Mouse (Mus musculus) layer of hippocampus, adult 8-10 months (tissue): Measurements from ENCODE around the gene Pros1. TPM values are rescaled to one million over a fixed set of nuclear protein-coding genes. Genes with fewer than 3 reads are reported as not detected.

Experiments
- DNase-seq, 2 experiments: peaks; one replicate each; pipeline ENCODE4 v3.0.0; 2022; ENCODE audit warnings: low spot score in 2 of 2
- total RNA-seq, 4 experiments: library from RNA; stranded (reverse); gene quantifications; 2 replicates each; pipeline ENCODE4 v1.2.4; 2022

Pros1 gene
- total RNA-seq, 4 experiments from 2014 or later = 10.4 to 28.1 (median 17.7) TPM

GRCm38 (mm10) chr16:62860140-62860539 is 6.0 kb downstream of the Pros1 start:
- no peak for DNase-seq

- DNase-seq = no peak
Observed at GRCm38 (mm10) chr16:62861455-62861854, 7.3 kb downstream of the Pros1 start.

GRCm38 (mm10) chr16:62872688-62873117 is 18.6 kb downstream of the Pros1 start:
- DNase-seq = no peak

GRCm38 (mm10) chr16:62873180-62873579 is 19.1 kb downstream of the Pros1 start:
- DNase-seq = no peak

DNA sequence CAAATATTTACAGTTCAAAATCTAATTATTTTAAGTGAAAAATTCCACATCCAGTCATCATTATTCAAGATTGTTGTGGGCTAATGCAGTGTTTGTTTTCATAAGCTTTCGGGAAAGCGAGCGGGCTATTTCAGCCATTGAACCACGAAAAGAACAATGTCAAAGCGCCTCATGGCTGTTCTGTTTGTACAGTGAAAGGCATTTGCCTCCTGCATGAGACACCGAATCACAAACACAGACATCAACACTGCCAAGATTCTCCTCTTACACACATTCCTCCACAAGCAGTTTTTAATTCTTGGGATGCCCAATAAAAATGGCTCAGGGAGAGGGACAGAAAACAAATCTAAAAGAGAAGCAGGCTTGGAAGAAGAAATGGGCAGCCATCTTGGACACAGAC is 20.0 kb downstream of the Pros1 start:
- no peak for DNase-seq

GRCm38 (mm10) chr16:62895824-62896223 is 41.7 kb downstream of the Pros1 start:
- no peak for DNase-seq

DNA sequence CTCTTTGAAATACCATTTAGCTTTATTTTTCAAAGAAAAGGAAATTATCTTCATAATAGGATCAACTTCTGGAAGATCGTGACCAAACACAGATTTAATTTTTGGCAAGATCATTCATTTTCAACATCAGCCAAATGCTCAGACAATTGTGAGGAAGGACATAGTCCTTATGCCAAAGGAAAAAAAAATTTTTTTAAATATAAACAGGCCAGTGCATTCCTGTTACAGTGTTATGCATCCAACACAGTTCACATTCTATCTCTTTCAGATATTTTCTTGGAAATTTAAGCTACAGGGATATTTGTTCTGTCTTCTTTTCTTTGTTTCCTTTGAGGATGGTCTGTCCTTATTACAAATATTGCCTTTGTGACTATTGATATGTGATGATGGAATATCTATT is 57.3 kb downstream of the Pros1 start:
- no peak for DNase-seq

DNA sequence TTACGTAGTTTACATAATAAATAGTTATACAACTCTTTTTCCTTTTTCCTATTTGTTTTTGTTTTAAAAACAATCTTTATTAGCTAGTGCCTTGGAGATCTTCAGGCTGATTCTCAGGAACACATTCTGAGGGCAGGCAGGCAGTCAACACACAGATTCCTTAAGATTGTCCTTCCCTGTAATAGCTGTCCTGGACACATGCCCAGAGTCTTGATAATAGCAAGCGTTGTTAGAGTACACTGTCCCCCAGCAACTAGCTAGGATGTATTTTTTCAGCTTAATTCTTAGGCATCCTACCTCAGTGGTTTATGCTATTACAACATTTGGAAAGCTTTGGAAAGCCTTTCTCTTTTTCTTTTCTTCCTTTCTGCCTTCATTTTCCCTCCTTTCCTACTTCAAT is 58.1 kb downstream of the Pros1 start:
- no peak for DNase-seq

DNA sequence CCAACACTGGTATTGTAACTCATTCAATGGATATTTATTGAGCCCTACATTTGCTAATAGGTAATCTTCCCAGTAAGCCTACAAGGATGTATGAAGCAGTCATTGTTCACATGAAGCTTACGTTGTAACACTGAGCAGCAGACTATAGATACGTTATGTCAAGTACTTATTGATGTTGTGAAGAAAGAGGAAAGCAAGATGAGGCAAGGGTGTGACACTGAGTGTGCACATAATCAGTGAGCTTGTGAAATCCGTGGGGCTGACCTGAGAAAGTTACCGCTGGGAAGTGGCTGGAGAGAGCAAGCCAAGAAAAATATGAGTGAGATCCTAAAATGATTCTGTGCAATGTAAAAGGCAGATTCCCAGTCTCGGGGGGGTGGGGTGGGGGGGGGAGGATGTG is 61.4 kb downstream of the Pros1 start:
- no peak for DNase-seq

- no peak for DNase-seq
Observed at GRCm38 (mm10) chr16:62922245-62922644, 68.1 kb downstream of the Pros1 start.

DNA sequence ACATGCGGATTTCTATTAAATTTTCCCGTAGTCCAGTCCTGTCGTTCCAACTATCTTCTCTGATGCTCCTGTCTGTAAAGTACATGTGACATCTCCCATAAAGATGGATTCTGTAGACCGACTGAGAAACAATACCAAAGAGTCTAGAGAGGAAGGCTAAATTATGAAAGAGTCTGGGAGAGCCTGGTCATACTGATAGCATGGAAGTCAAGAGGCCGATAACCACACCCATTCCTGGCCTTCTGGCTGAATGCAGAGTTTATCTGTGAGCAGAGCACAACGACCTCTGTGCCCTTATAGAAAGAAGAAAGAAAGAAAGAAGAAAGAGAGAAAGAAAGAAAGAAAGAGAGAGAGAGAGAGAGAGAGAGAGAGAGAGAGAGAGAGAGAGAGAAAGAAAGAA is 77.2 kb downstream of the Pros1 start:
- no peak for DNase-seq

- no peak for DNase-seq
Observed at GRCm38 (mm10) chr16:62936316-62936715, 82.2 kb downstream of the Pros1 start.

GRCm38 (mm10) chr16:62940388-62941003 is 86.4 kb downstream of the Pros1 start:
- DNase-seq = peak; percentile 19 to 67

DNA sequence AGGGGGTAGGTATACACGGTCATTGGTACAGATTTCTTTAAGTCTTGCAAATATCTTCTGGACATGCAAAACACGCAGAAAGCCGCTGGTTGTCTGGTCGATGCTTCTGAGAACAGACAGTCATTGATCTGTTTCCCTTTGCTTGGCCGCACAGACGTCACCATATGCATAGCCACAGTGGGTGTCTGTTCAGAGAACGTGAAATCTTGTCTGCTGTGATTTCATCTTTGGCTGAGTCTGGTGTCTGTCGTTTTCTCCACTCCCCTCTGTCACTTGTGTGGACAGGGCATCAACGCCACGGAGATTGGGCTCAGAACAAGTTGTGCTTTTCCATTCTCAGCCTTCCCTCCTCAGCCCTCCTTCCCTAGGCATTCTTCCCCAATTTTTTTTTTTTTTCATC is 87.7 kb downstream of the Pros1 start:
- peak in 1 of 2 experiments; percentile 15 for DNase-seq

- no peak for DNase-seq
Observed at GRCm38 (mm10) chr16:62942418-62943410, 88.6 kb downstream of the Pros1 start.

DNA sequence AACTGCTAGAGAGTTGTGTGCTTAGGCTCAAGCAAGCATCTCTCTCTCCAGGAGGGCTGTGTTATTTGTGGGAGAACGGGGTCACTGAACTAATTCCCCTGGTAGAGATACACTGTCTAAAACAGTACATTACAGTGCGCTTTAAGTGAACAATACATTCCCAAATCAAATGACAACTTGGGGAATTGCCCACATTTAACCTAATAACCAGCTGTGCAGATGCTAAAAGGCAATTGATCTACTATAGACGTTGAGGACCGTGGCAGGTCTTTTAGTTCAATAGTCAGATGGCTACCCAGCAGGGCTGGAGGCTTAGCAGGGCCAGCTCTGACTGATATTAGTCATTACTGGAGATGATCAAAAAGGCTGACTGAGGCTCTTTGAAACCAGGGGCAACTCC is 104.4 kb downstream of the Pros1 start:
- no peak for DNase-seq

GRCm38 (mm10) chr16:62964361-62964763 is 110.3 kb downstream of the Pros1 start:
- DNase-seq = no peak

- no peak for DNase-seq
Observed at GRCm38 (mm10) chr16:62971673-62972332, 117.7 kb downstream of the Pros1 start.

DNA sequence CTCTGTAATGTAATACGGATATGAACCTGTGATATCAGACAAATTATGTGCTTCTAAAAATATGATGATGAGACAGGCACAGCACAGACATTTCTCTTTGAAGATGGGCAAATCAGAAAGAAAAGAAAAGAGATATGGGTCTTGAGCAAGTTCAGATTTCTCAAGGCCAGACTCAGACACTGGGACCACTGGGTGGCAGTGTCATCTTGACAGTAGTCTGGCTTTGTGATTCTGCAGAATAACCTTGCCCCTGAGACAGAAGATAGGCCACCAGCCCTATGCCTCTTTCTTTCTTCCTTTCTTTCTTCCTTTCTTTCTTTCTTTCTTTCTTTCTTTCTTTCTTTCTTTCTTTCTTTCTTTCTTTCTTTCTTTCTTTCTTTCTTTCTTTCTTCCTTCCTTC is 120.8 kb downstream of the Pros1 start:
- peak in 1 of 2 experiments; percentile 6 for DNase-seq
